10 mouse cellular contexts compared by ENCODE assay signal in genomic region chr2:92768088-92768487, GRCm38 (mm10).
DNase-seq lines count a peak whose midpoint lies in the region; ATAC-seq and TF ChIP-seq lines count a peak whose summit lies in the region.
"Had no signal": no experiment of that assay in that cellular context is flagged by ENCODE, and none has a peak within 500 bp of the region (broad histone marks: within the 10 kb centered on the region; RNA-seq: fewer than 3 reads in every experiment).

No protein-coding gene starts in this region.

- no peak overlapping the region for H3K4me2 ChIP-seq in forebrain, embryonic 16.5 days (ENCODE audit: low read length)

- TF ChIP-seq CTCF in lung, adult 2 months (IDR thresholded peaks at IDR 0.05; ENCODE audit: insufficient read depth, low read length), result no peak

- peaks cover 3% of the 10 kb centered on the region; the same call in 1 of the 2 replicates for H3K9me3 ChIP-seq in forebrain, embryonic 16.5 days (ENCODE audit: control insufficient read depth, low read length)
- no peaks in the 10 kb centered on the region for H3K9me3 ChIP-seq in forebrain, embryonic 10.5 days

- no peak for TF ChIP-seq POLR2A in lung, adult 2 months (IDR thresholded peaks at IDR 0.05; ENCODE audit: borderline replicate concordance, extremely low read depth, low read depth, low read length)

- no peak overlapping the region for H3K9ac ChIP-seq in forebrain, embryonic 16.5 days (replicated peaks; ENCODE audit: low read depth, low read length)

- H3K4me3 ChIP-seq in forebrain, embryonic 16.5 days (replicated peaks; ENCODE audit: low read length), result no peak overlapping the region
- no peak overlapping the region for H3K4me3 ChIP-seq in forebrain, embryonic 10.5 days
- H3K4me3 ChIP-seq in lung, adult 2 months (replicated peaks; ENCODE audit: extremely low read depth, low read depth, low read length), result no peak overlapping the region

- no peaks in the 10 kb centered on the region for H3K36me3 ChIP-seq in forebrain, embryonic 16.5 days (ENCODE audit: control insufficient read depth, insufficient read depth)
- H3K36me3 ChIP-seq in forebrain, embryonic 10.5 days (replicated peaks), result no peaks in the 10 kb centered on the region

- peaks cover 15% of the 10 kb centered on the region for H3K4me1 ChIP-seq in forebrain, embryonic 16.5 days (replicated peaks; ENCODE audit: control insufficient read depth, insufficient read depth, low read length)
- H3K4me1 ChIP-seq in forebrain, embryonic 10.5 days, result no peaks in the 10 kb centered on the region
- no peaks in the 10 kb centered on the region for H3K4me1 ChIP-seq in lung, adult 2 months (ENCODE audit: control insufficient read depth, insufficient read depth, low read length)

- H3K27me3 ChIP-seq in forebrain, embryonic 16.5 days (replicated peaks; ENCODE audit: control insufficient read depth, insufficient read depth, low read length), result no peaks in the 10 kb centered on the region
- no peaks in the 10 kb centered on the region for H3K27me3 ChIP-seq in forebrain, embryonic 10.5 days (ENCODE audit: poor library complexity, severe bottlenecking)

- 39% methylated on average over 2 of the region's 2 CpGs for WGBS in forebrain, embryonic 16.5 days
- 77% methylated on average over 2 of the region's 2 CpGs for WGBS in forebrain, embryonic 10.5 days
- WGBS in lung, adult 2 months, result 46% methylated on average over 2 of the region's 2 CpGs

- no peak for DNase-seq in forebrain, embryonic 10.5 days (ENCODE audit: extremely low spot score, low spot score)
- DNase-seq in lung, postnatal 14 days, result peak; percentile 42
- DNase-seq in lung, adult 2 months, result no peak
- peak; percentile 21 for DNase-seq in heart, adult 8-10 months (ENCODE audit: low spot score)
- DNase-seq in urinary bladder, postnatal 14 days (ENCODE audit: low spot score), result no peak
- no peak for DNase-seq in urinary bladder, adult 18-20 months (ENCODE audit: low spot score in 2 of 2)

- peak overlapping the region; percentile 42; the same call in 1 of the 2 replicates for H3K27ac ChIP-seq in forebrain, embryonic 16.5 days (ENCODE audit: low read length)
- no peak overlapping the region for H3K27ac ChIP-seq in forebrain, embryonic 10.5 days

- no peak for ATAC-seq in forebrain, embryonic 16.5 days
- ATAC-seq in cerebellum, adult (ENCODE audit: insufficient number of reproducible peaks, low FRiP score, low TSS enrichment), result peak; percentile 37
- ATAC-seq: CD4-positive, CD25-positive, alpha-beta regulatory T cell, adult 4 months; inflammation-experienced regulatory T-cells, adult 6 months had no signal

Comparison
In these comparisons a context has a peak if more than half of its experiments do, and no peak if none do; other contexts are left out.
1. DNase-seq: peak in lung, postnatal 14 days (single experiment) and heart, adult 8-10 months (single experiment); none in forebrain, embryonic 10.5 days (single experiment), lung, adult 2 months (single experiment), urinary bladder, postnatal 14 days (single experiment) and urinary bladder, adult 18-20 months (0 of 2).